Mouse (Mus musculus) cerebellum, postnatal 25 days (tissue): Measurements from ENCODE around the gene Tmem212.

Experiments used
- DNase-seq, 2 experiments: peaks; one replicate each; pipeline ENCODE4 v3.0.0; 2021; ENCODE audit warnings: mixed read lengths in 2 of 2

Gene Tmem212

GRCm38 (mm10) chr3:27839795-27840194 lies 56.4 kb downstream of the Tmem212 start:
- no peak for DNase-seq

- DNase-seq: no peak
These were observed 56.9 kb downstream of the Tmem212 start for GRCm38 (mm10) chr3:27839231-27839630.

- peak in 1 of 2 experiments; percentile 22 for DNase-seq
These were observed 59.9 kb downstream of the Tmem212 start for GRCm38 (mm10) chr3:27836297-27836696.

- no peak for DNase-seq
These were observed 60.4 kb downstream of the Tmem212 start for GRCm38 (mm10) chr3:27835786-27836185.

- DNase-seq: no peak
These were observed 67.4 kb downstream of the Tmem212 start for GRCm38 (mm10) chr3:27828755-27829154.

- DNase-seq: no peak
These were observed 68.9 kb downstream of the Tmem212 start for GRCm38 (mm10) chr3:27827236-27827635.

GRCm38 (mm10) chr3:27825985-27826384 lies 70.2 kb downstream of the Tmem212 start:
- no peak for DNase-seq
